Mouse (Mus musculus) forebrain, embryonic 10.5 days (tissue): ENCODE results near the gene Fntb. TPM values are rescaled to one million over a fixed set of nuclear protein-coding genes. Genes with fewer than 3 reads are reported as not detected.
"Not testable (repeated sequence)": the region's sequence is repeated elsewhere in the genome, so short reads cannot be mapped to it uniquely, and the experiment has no call there.

Source experiments
- DNase-seq: peaks from one replicate; pipeline ENCODE4 v3.0.0-alpha.2; 2017; ENCODE audit warnings: low spot score; ENCODE audit errors: extremely low spot score
- H3K27ac ChIP-seq: fragments of 300-500 bp; sonication (generic); 2 replicates; pipeline ENCODE4 v1.5.1; 2016; ENCODE audit warnings: mild to moderate bottlenecking
- H3K27me3 ChIP-seq: fragments of 300-500 bp; sonication (generic); 2 replicates; pipeline ENCODE4 v1.6.1; 2016; ENCODE audit warnings: mild to moderate bottlenecking; ENCODE audit not compliant: poor library complexity, severe bottlenecking
- H3K36me3 ChIP-seq: fragments of 300-500 bp; sonication (generic); replicated peaks from 2 replicates; pipeline ENCODE4 v1.6.1; 2016; ENCODE audit warnings: mild to moderate bottlenecking, moderate library complexity
- H3K4me1 ChIP-seq: fragments of 300-500 bp; sonication (generic); 2 replicates; pipeline ENCODE4 v1.6.1; 2016
- H3K4me3 ChIP-seq: fragments of 300-500 bp; sonication (generic); 2 replicates; pipeline ENCODE4 v1.5.1; 2016; ENCODE audit warnings: mild to moderate bottlenecking, moderate library complexity
- H3K9me3 ChIP-seq: fragments of 300-500 bp; sonication (generic); 2 replicates; pipeline ENCODE4 v1.6.1; 2016; ENCODE audit warnings: mild to moderate bottlenecking, moderate library complexity
- WGBS: fragments of 180-500 bp; shearing (Covaris S2); methylation state at CpG from one replicate; pipeline ENCODE4 v1.1.7; 2016; 5-methylcytosine and 5-hydroxymethylcytosine counted together
- polyA plus RNA-seq: library from polyadenylated mRNA; unstranded; fragments of >200 nt; fragmentation: Nextera tagmentation; extraction: Ambion mirVana; gene quantifications from 2 replicates; pipeline ENCODE4 v1.2.1, GENCODE M21; 2016

Fntb gene
- polyA plus RNA-seq, 1 experiment from 2014 or later: 44.7 TPM

DNA sequence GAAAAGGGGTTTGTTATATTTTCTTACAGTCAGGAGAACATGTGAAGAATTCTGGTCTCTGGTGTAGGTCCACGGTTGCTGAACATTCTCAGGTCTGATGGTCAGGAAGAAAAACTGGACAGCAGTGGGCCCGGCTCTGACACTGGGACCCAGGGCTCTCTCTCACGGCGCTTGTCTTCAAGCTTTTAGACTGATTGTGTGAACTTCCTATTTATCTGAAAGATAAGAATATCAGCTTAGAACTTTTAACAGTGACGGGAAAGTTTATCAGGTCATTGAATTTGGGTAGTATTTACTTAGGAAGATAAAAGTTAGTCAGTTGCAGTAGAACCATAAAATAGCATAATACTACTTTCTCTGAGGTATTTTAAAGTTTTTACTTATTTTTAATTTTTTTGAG lies 11.5 kb downstream of the Fntb start:
- Histone ChIP-seq H3K27me3 (no peaks in the 10 kb centered on the region), H3K36me3 (peaks cover 5% of the 10 kb centered on the region), H3K4me1 (peaks cover 10% of the 10 kb centered on the region; the same call in 1 of the 2 replicates), H3K4me3 (no peak overlapping the region), H3K9me3 (no peaks in the 10 kb centered on the region), H3K27ac (no peak overlapping the region)
- WGBS: 93% methylated on average over 5 of the region's 5 CpGs
- DNase-seq: no peak

DNA sequence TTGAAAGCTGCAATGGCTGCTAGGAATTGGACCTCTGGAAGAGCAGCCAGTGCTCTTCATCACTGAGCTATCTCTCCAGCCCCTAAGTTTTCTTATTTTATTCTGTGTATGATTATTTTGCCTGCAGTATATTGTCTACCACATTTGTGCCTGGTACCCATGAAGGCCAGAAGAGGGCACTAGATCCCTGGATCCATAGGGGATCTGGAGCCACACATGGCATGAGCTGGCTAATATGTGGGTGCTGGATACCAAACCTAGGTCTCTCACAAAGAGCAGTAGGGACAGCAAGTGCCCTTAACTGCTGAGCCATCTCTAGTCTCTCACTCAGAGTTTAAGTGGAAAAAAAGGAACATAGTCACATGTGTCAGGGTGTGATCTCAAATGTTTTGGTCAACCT lies 12.5 kb downstream of the Fntb start:
- no peak for DNase-seq
- Histone ChIP-seq H3K36me3 (peaks cover 5% of the 10 kb centered on the region), H3K4me3 (no peak overlapping the region), H3K9me3 (no peaks in the 10 kb centered on the region), H3K27ac (no peak overlapping the region), H3K27me3 (no peaks in the 10 kb centered on the region), H3K4me1 (peaks cover 10% of the 10 kb centered on the region; the same call in 1 of the 2 replicates)

DNA sequence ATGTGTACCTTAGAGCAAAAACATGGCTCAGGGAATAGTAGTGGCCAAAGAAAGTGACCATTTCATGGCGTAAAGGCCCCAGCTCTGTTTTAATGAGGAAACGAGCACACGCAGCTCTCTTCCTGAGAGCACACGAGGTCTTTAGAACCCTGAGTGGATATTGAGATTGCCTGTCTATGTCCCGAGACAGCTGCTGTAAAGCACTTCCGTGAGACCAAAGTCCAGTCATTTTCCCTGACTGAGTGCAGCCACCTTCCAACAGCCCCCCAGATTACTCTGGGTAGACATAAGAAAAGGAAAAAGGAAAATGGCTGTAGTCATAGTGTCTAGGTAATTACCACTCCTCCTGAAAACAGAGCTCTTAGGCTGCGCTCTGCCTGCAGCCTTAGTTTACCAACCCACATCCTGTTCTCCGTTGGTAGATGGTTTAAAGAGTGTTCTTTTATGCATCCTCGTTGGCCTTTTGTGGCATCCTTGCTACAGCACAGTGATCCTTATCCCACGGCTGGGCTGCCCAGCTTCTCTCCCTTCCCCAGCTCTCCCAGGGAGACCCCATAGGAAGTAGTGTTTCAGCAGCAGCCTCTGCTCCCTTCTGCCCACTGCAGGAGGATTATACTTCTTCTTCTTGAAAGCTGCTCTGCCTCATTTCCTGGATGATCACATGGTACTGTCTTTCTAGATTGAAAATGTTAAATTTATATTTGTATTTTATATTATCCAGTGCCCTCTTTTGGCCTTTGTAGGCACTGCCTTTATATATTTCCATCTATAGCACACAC lies 13.1 kb downstream of the Fntb start:
- 87% methylated on average over 10 of the region's 10 CpGs for WGBS
- Histone ChIP-seq H3K27ac (no peak overlapping the region), H3K4me3 (no peak overlapping the region), H3K36me3 (peaks cover 5% of the 10 kb centered on the region), H3K27me3 (no peaks in the 10 kb centered on the region), H3K4me1 (peaks cover 10% of the 10 kb centered on the region; the same call in 1 of the 2 replicates), H3K9me3 (no peaks in the 10 kb centered on the region)
- no peak for DNase-seq

- peaks cover 5% of the 10 kb centered on the region for H3K36me3 ChIP-seq
- DNase-seq: no peak
These were observed 14.6 kb downstream of the Fntb start for GRCm38 (mm10) chr12:76779951-76780350.

GRCm38 (mm10) chr12:76780639-76781468 lies 15.5 kb downstream of the Fntb start:
- Histone ChIP-seq H3K27me3 (no peaks in the 10 kb centered on the region), H3K9me3 (no peaks in the 10 kb centered on the region), H3K4me1 (peaks cover 13% of the 10 kb centered on the region; the same call in 1 of the 2 replicates), H3K27ac (peak overlapping the region; percentile 44; the same call in 1 of the 2 replicates), H3K36me3 (peaks cover 5% of the 10 kb centered on the region), H3K4me3 (no peak overlapping the region)
- no peak for DNase-seq
- WGBS: 72% methylated on average over 12 of the region's 12 CpGs

More at GRCm38 (mm10) chr12:76779951-76780350, 14.6 kb downstream of the Fntb start:
- no peak overlapping the region for H3K27ac ChIP-seq
- WGBS: 92% methylated on average over 5 of the region's 5 CpGs
- no peaks in the 10 kb centered on the region for H3K9me3 ChIP-seq
- peaks cover 17% of the 10 kb centered on the region; the same call in 1 of the 2 replicates for H3K4me1 ChIP-seq
- no peaks in the 10 kb centered on the region for H3K27me3 ChIP-seq
- no peak overlapping the region for H3K4me3 ChIP-seq

GRCm38 (mm10) chr12:76784056-76784619 lies 18.7 kb downstream of the Fntb start:
- WGBS: 75% methylated on average over 10 of the region's 10 CpGs
- no peak for DNase-seq
- Histone ChIP-seq H3K27me3 (no peaks in the 10 kb centered on the region), H3K36me3 (no peaks in the 10 kb centered on the region), H3K4me1 (peaks cover 13% of the 10 kb centered on the region; the same call in 1 of the 2 replicates), H3K4me3 (no peak overlapping the region), H3K9me3 (no peaks in the 10 kb centered on the region), H3K27ac (no peak overlapping the region)

GRCm38 (mm10) chr12:76790446-76791084 lies 25.2 kb downstream of the Fntb start:
- Histone ChIP-seq H3K36me3 (no peaks in the 10 kb centered on the region), H3K4me3 (no peak overlapping the region), H3K4me1 (no peaks in the 10 kb centered on the region), H3K27me3 (no peaks in the 10 kb centered on the region), H3K27ac (no peak overlapping the region), H3K9me3 (no peaks in the 10 kb centered on the region)
- 79% methylated on average over 8 of the region's 8 CpGs for WGBS
- no peak for DNase-seq

DNA sequence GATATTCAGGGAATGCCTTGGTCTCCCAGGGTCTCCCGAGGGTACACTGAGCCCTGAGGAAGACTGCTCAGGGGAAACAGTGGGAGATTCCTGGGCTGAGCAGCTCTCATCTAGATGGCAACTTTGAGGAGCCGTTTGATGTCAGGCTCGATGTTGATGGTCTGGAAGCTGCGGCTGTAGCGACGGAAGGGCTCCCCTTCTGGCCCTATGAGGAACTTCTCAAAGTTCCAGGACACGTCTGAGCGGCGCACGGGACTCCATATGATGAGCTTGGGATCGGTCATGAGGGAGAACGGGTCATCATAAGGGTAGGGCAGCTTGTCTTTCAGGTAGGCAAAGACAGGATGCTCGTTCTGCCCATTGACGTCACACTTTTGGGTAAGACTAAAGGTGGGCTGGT lies 27.2 kb downstream of the Fntb start:
- not testable (repeated sequence) for H3K27me3 ChIP-seq, H3K4me3 ChIP-seq, H3K36me3 ChIP-seq, DNase-seq, H3K4me1 ChIP-seq, H3K27ac ChIP-seq, H3K9me3 ChIP-seq
- WGBS: 48% methylated on average over 14 of the region's 14 CpGs

GRCm38 (mm10) chr12:76795350-76795749 lies 30.0 kb downstream of the Fntb start, which contains the start of gene Gpx2:
Gpx2 (minus strand) TSS chr12:76795554.
- no peaks in the 10 kb centered on the region for H3K9me3 ChIP-seq
- H3K27ac ChIP-seq: no peak within 1 kb of the TSS
- peaks cover 14% of the 10 kb centered on the region for H3K4me1 ChIP-seq
- no peak for DNase-seq
- WGBS: 75% methylated on average over 5 of the region's 5 CpGs
- H3K36me3 ChIP-seq: no peaks in the 10 kb centered on the region
- H3K4me3 ChIP-seq: no peak within 1 kb of the TSS
- no peaks in the 10 kb centered on the region for H3K27me3 ChIP-seq

DNA sequence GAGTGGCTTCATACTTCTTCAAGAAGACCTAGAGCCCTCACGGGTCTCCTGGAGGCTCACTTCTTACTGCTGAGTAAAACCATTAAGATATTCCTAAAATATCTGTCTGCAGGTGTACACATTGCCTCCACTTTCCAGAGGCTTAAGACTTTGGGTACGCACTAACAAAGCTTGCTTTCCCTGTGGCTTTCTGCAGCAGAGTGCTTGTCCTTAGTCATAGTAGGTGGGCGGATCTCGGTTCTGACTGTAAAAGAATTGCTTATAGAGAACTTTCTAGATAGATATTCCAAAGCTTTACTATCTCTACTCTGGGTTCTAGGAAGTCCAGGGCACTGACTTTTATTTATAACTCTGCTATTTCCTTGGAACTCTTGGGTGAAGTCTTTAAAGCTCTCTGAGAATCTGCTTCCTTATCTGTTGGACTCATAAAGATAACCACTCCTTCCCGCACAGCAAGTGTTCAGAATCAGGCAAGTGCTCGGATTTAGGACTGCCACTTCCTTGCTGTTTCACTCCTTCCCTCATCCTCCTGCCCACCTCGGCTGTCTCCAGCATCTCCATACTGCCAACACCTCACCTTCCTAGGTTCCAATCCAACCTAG lies 31.6 kb downstream of the Fntb start:
- no peak overlapping the region for H3K27ac ChIP-seq
- no peak overlapping the region for H3K4me3 ChIP-seq
- H3K27me3 ChIP-seq: no peaks in the 10 kb centered on the region
- H3K9me3 ChIP-seq: no peaks in the 10 kb centered on the region
- H3K36me3 ChIP-seq: no peaks in the 10 kb centered on the region
- 86% methylated on average over 7 of the region's 7 CpGs for WGBS
- peaks cover 14% of the 10 kb centered on the region for H3K4me1 ChIP-seq
- no peak for DNase-seq

DNA sequence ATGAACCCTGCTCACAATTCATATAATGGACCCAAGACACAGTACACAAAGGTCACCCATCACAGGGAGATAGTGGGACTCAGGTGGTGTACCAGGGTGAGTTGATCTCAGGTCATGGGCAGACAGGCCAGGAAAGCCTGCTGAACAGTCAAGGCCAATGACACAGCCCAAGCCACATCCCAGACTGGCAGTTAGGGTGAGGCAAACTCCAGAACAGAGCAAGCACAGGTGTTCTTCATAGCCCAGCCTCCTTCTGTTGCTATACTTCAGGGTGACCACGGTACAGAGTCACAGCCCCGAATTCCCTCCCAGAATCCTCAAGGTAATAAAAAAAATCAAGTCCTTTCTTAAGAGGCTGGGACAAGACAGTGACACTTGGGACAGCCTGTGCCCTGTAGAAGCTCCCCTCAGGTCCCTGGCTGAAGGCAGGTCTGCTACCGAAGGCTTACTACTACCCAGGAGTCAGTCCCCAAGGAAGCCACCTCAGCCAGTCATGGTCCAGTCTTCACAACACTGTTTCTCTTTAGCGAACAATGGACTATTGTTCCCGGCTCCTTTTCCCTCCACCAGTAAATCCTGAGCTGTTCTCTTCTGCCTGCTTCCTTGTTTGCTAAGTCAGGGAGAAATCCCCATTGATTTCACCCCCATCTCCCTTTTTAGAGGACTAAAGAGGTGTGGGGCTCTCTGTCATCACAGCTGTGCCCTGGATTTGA lies 32.8 kb downstream of the Fntb start:
- H3K4me3 ChIP-seq: no peak overlapping the region
- H3K4me1 ChIP-seq: peaks cover 14% of the 10 kb centered on the region
- 46% methylated on average over 5 of the region's 5 CpGs for WGBS
- no peak for DNase-seq
- no peaks in the 10 kb centered on the region for H3K36me3 ChIP-seq
- no peaks in the 10 kb centered on the region for H3K9me3 ChIP-seq
- no peaks in the 10 kb centered on the region for H3K27me3 ChIP-seq
- H3K27ac ChIP-seq: no peak overlapping the region

DNA sequence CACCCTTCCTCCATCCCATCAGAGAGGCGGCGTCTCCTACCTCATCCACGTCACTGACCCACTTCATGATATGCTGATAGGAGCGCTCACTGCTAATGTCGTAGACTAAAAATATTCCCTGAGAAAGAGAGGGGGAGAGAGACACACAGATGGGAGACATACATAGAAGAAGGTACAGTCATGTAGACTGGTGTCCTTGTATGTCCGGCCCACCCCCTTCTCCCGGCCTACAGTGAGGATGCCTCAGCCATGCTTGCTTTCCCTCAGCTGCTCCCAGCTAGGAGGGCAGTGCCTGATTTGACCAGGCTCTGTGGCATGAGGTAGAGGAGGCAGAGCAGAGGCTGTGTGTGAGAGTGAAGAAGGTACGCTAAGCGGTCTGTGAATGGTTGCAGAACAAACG lies 37.6 kb downstream of the Fntb start:
- Histone ChIP-seq H3K4me3 (no peak overlapping the region), H3K4me1 (peaks cover 14% of the 10 kb centered on the region), H3K27ac (no peak overlapping the region), H3K27me3 (no peaks in the 10 kb centered on the region), H3K36me3 (no peaks in the 10 kb centered on the region), H3K9me3 (no peaks in the 10 kb centered on the region)
- WGBS: 91% methylated on average over 10 of the region's 10 CpGs
- no peak for DNase-seq
